Mouse (Mus musculus) right cerebral cortex, adult 2 months (tissue): ENCODE measurements around the gene Rnps1.
"Not testable (repeated sequence)": the region's sequence is repeated elsewhere in the genome, so short reads cannot be mapped to it uniquely, and the experiment has no call there.

Source experiments
- DNase-seq, 2 experiments: peaks; one replicate each; pipeline ENCODE4 v3.0.0; 2021 to 2022; ENCODE audit warnings: low spot score in 2 of 2

The Rnps1 gene

GRCm38 (mm10) chr17:24414230-24414976 lies at the start of gene Rnps1:
Rnps1 (plus strand) TSS chr17:24414565.
- DNase-seq: peak; percentile 90 to 94

GRCm38 (mm10) chr17:24365863-24366262 lies 48.5 kb upstream of the Rnps1 start:
- no peak for DNase-seq

- no peak for DNase-seq
Measured at GRCm38 (mm10) chr17:24375094-24375712, 39.2 kb upstream of the Rnps1 start.

- DNase-seq: no peak
Measured at GRCm38 (mm10) chr17:24375886-24376285, 38.5 kb upstream of the Rnps1 start.

GRCm38 (mm10) chr17:24378496-24378895 lies 35.9 kb upstream of the Rnps1 start:
- no peak for DNase-seq

GRCm38 (mm10) chr17:24383789-24384188 lies 30.6 kb upstream of the Rnps1 start:
- no peak for DNase-seq

GRCm38 (mm10) chr17:24388711-24389110 lies 25.7 kb upstream of the Rnps1 start:
- no peak for DNase-seq

- peak; percentile 45 to 68 for DNase-seq
Measured at GRCm38 (mm10) chr17:24389865-24390264, 24.5 kb upstream of the Rnps1 start.

- no peak for DNase-seq
Measured at GRCm38 (mm10) chr17:24391149-24391548, 23.2 kb upstream of the Rnps1 start.

GRCm38 (mm10) chr17:24393527-24393926 lies 20.8 kb upstream of the Rnps1 start:
- DNase-seq: no peak

GRCm38 (mm10) chr17:24394456-24394855 lies 19.9 kb upstream of the Rnps1 start:
- DNase-seq: no peak

- no peak for DNase-seq
Measured at GRCm38 (mm10) chr17:24402371-24402770, 12.0 kb upstream of the Rnps1 start.

- DNase-seq: no peak
Measured at GRCm38 (mm10) chr17:24407116-24407803, 7.1 kb upstream of the Rnps1 start.

GRCm38 (mm10) chr17:24413557-24414211 lies 681 bp upstream of the Rnps1 start:
- DNase-seq: no peak

- DNase-seq: no peak
Measured at GRCm38 (mm10) chr17:24415011-24415410, 646 bp downstream of the Rnps1 start.

GRCm38 (mm10) chr17:24416051-24416652 lies 1.8 kb downstream of the Rnps1 start:
- DNase-seq: no peak

GRCm38 (mm10) chr17:24423114-24423513 lies 8.7 kb downstream of the Rnps1 start:
- DNase-seq: no peak

- no peak for DNase-seq
Measured at GRCm38 (mm10) chr17:24424489-24424888, 10.1 kb downstream of the Rnps1 start.

GRCm38 (mm10) chr17:24425326-24425725 lies 11.0 kb downstream of the Rnps1 start:
- not testable (repeated sequence) for DNase-seq

GRCm38 (mm10) chr17:24425905-24426304 lies 11.5 kb downstream of the Rnps1 start:
- no peak for DNase-seq

GRCm38 (mm10) chr17:24426471-24427169 lies 12.3 kb downstream of the Rnps1 start, which contains the start of gene Eci1:
Eci1 (plus strand) TSS chr17:24426641.
- DNase-seq: peak; percentile 86 to 87
